Mouse (Mus musculus) CD4-positive, CD25-positive, alpha-beta regulatory T cell, adult 9 weeks (primary cell): ENCODE data around the gene Apln. TPM values are rescaled to one million over a fixed set of nuclear protein-coding genes. Genes with fewer than 3 reads are reported as not detected.

Source experiments
- polyA plus RNA-seq: library from polyadenylated mRNA; unstranded; fragments of 100-300 nt; shearing (Covaris generic); gene quantifications from one replicate; pipeline ENCODE4 v1.2.1, GENCODE M21; 2017

Apln gene
- polyA plus RNA-seq: 0.46 TPM

DNA sequence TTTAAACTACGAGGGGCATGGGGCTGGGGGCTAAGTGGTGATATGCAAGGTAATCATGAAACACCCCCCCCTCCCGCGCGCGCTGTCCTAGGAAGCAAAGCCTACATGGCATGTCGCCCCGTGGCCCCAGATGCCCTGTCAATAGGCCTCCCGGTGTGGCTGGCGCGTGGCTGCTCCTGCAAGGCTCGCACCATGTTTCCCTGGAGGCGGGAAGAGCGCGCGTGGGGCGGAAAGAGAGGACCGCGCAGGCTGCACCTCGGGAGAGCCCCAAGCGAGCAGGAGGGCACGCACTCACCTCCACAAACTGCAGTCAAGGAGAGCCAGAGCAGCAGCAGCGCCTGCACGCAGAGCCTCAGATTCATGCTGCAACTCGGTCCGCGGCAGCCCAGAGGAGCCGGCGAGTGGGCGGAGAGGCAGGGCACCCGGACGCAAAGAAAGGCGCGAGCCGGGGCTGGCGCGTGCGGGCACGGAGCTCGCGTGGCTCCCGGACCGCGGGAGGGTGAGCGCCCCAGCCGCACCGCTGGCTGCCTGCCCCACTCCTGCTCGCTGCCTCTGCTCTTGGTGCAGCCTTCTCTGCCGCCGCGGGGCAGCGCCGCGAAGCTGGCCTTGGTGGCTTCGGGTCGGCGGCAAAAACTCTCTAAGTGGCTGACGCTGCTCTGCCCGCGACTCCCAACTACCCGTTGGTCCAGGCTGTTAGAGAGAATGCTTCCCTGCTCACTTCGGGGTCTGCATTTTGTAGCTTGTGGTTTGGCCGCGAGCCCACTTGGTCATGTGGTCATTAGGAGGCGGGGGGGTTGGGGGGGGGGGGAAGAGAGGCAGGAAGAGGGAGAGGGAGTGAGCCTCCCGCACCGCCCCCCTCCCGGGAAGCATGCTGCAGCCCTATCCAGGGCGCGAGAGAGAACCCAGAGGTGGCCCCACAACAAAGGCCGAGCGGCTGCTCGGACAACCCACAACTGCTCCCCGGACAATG lies at the start of gene Apln:
Apln (minus strand) TSS at position 710 of the 970 bp plus-strand sequence.

Other genes starting within 250 kb of the Apln start
- not detected for gene Smarca1, start 141.9 kb downstream of the Apln start, polyA plus RNA-seq
- 7.8 TPM for gene Ocrl, start 122.5 kb downstream of the Apln start, polyA plus RNA-seq
- gene Xpnpep2, start 73.9 kb upstream of the Apln start, polyA plus RNA-seq: 0.11 TPM
- gene Sash3, start 111.6 kb upstream of the Apln start, polyA plus RNA-seq: 486 TPM
- gene Zdhhc9, start 174.0 kb upstream of the Apln start, polyA plus RNA-seq: 30.3 TPM
- gene Utp14a, start 222.0 kb upstream of the Apln start, polyA plus RNA-seq: 23.8 TPM